Mouse (Mus musculus) heart, adult 2 months (tissue): ENCODE measurements at regions not wholly inside any gene's neighbourhood (a gene's known extent, or its start where the extent isn't known, plus 50 kb on each side); places are given as distances from the start of the nearest gene placed in this dataset.

Source experiments
- CTCF ChIP-seq: fragments of 200-600 bp; IDR thresholded peaks from 2 replicates; pipeline ENCODE4 v1.8.1; 2022; ENCODE audit warnings: antibody characterized with exemption, mild to moderate bottlenecking, moderate library complexity
- EP300 ChIP-seq: fragments of 200-500 bp; IDR thresholded peaks from 2 replicates; pipeline ENCODE4 v1.6.1; 2011; ENCODE audit warnings: low read depth, low read length, control low read depth; ENCODE audit not compliant: insufficient read depth
- POLR2A ChIP-seq: fragments of 200-500 bp; IDR thresholded peaks from 2 replicates; pipeline ENCODE4 v1.6.1; 2011; ENCODE audit warnings: mild to moderate bottlenecking, low read depth, low read length, control low read depth; ENCODE audit not compliant: insufficient read depth

- TF ChIP-seq CTCF (no peak), EP300 (no peak), POLR2A (no peak)
Observed at GRCm38 (mm10) chr4:7687231-7687630, 551.6 kb downstream of the Car8 start.
